Mouse (Mus musculus): Measurements from ENCODE around the gene Lin37. TPM values are rescaled to one million over a fixed set of nuclear protein-coding genes. Genes with fewer than 3 reads are reported as not detected.
A peak's percentile ranks its signal among the peaks of the same experiment; 100 is the strongest.

The Lin37 gene
- polyA plus RNA-seq, 1 experiment, result 71.9 TPM

DNA sequence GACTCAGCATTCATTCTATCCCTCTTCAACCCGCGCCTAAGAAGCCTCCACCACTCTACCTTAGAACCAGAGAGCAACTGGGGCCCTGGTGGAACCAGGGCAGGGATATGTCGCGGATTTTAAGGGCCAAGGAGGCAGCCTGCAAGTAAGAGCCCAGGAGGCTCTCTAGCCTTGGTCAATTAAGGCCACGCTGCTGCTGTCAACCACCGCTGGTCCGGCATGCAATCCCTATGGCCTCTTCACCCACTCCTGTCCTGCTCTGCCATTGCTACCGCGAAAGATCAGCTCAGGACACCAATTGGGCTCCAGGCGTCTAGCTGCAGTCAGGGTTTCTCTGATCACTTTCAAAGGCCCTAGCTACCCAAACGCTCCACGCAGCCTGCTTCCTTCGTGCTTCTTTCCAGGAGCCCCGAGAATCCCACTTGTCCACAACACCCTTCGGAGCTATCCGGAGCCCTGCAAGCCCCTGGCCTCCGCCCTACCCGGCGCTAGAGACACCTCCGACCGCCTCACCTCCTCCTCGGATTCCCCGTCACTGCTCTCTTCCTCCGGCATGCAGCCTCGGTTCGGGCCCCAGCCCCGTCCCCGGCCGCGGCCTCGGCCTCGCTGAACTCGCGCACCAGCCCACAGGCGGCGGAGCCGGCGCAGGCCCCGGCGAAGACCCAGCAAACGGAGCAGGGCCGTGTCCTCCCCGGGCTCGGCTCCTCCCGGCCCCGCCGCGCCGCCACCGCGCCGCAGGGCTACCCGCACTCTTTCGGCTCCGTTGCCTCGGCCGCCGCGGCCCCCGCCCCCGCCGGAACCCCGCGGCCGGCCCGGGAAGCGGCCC is 28.4 kb upstream of the Lin37 start:
- H3K4me3 ChIP-seq (ENCODE audit: insufficient read depth, low read length), result peak overlapping the region; percentile 96
- TF ChIP-seq CTCF (IDR thresholded peaks at IDR 0.05; ENCODE audit: extremely low read depth, insufficient read depth, low read length) (no peak), POLR2A (IDR thresholded peaks at IDR 0.05; ENCODE audit: extremely low read depth, insufficient read depth, low read length) (no peak)
- H3K27ac ChIP-seq (ENCODE audit: insufficient read depth, low read length), result peak overlapping the region; percentile 90
- H3K4me1 ChIP-seq (ENCODE audit: control insufficient read depth, insufficient read depth, low read length), result peaks cover 1% of the 10 kb centered on the region; the same call in 1 of the 2 replicates

GRCm38 (mm10) chr7:30586455-30587020 is 26.9 kb upstream of the Lin37 start:
- peaks cover 1% of the 10 kb centered on the region; the same call in 1 of the 2 replicates for H3K4me1 ChIP-seq (ENCODE audit: control insufficient read depth, insufficient read depth, low read length)
- no peak overlapping the region for H3K27ac ChIP-seq (ENCODE audit: insufficient read depth, low read length)
- peak overlapping the region; percentile 96; the same call in 1 of the 2 replicates for H3K4me3 ChIP-seq (ENCODE audit: insufficient read depth, low read length)
- TF ChIP-seq POLR2A (IDR thresholded peaks at IDR 0.05; ENCODE audit: extremely low read depth, insufficient read depth, low read length) (no peak), CTCF (IDR thresholded peaks at IDR 0.05; ENCODE audit: extremely low read depth, insufficient read depth, low read length) (no peak)

DNA sequence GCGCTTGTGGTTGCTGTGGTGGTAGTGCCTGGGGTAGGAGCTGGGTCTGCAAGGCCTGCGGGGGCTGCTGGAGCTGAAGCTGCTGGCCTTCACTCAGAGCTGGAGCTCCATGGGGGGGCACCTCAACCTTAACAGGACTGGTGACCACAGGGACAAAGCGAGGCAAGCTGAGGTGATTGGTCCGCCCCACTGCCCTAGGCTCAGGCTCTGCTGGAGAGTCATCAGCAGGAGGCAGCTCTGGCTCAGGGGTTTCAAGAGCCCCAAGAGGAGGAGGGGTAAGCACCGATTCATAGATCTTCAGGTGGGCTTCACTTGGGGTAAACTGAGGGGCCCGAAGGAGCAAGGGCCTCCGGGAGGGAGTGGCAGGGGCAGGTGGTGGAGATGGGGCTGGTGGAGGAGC is 25.5 kb upstream of the Lin37 start:
- Histone ChIP-seq H3K27ac (ENCODE audit: insufficient read depth, low read length) (no peak overlapping the region), H3K4me1 (ENCODE audit: control insufficient read depth, insufficient read depth, low read length) (peaks cover 1% of the 10 kb centered on the region; the same call in 1 of the 2 replicates), H3K4me3 (ENCODE audit: insufficient read depth, low read length) (no peak overlapping the region)
- TF ChIP-seq CTCF (IDR thresholded peaks at IDR 0.05; ENCODE audit: extremely low read depth, insufficient read depth, low read length) (no peak), POLR2A (IDR thresholded peaks at IDR 0.05; ENCODE audit: extremely low read depth, insufficient read depth, low read length) (no peak)

- no peak for TF ChIP-seq POLR2A (IDR thresholded peaks at IDR 0.05; ENCODE audit: extremely low read depth, insufficient read depth, low read length)
- TF ChIP-seq CTCF (IDR thresholded peaks at IDR 0.05; ENCODE audit: extremely low read depth, insufficient read depth, low read length), result no peak
- no peak overlapping the region for H3K27ac ChIP-seq (ENCODE audit: insufficient read depth, low read length)
- H3K4me1 ChIP-seq (ENCODE audit: control insufficient read depth, insufficient read depth, low read length), result peaks cover 1% of the 10 kb centered on the region; the same call in 1 of the 2 replicates
- no peak overlapping the region for H3K4me3 ChIP-seq (ENCODE audit: insufficient read depth, low read length)
Measured at GRCm38 (mm10) chr7:30584339-30584738, 24.7 kb upstream of the Lin37 start.

GRCm38 (mm10) chr7:30581547-30581946 is 21.9 kb upstream of the Lin37 start:
- TF ChIP-seq POLR2A (IDR thresholded peaks at IDR 0.05; ENCODE audit: extremely low read depth, insufficient read depth, low read length) (no peak), CTCF (IDR thresholded peaks at IDR 0.05; ENCODE audit: extremely low read depth, insufficient read depth, low read length) (no peak)
- no peak overlapping the region for H3K27ac ChIP-seq (ENCODE audit: insufficient read depth, low read length)
- H3K4me3 ChIP-seq (ENCODE audit: insufficient read depth, low read length), result no peak overlapping the region
- no peaks in the 10 kb centered on the region for H3K4me1 ChIP-seq (ENCODE audit: control insufficient read depth, insufficient read depth, low read length)

- H3K27ac ChIP-seq (ENCODE audit: insufficient read depth, low read length), result no peak overlapping the region
- H3K4me3 ChIP-seq (ENCODE audit: insufficient read depth, low read length), result no peak overlapping the region
- TF ChIP-seq CTCF (IDR thresholded peaks at IDR 0.05; ENCODE audit: extremely low read depth, insufficient read depth, low read length), result no peak
- no peaks in the 10 kb centered on the region for H3K4me1 ChIP-seq (ENCODE audit: control insufficient read depth, insufficient read depth, low read length)
Measured at GRCm38 (mm10) chr7:30579950-30580349, 20.3 kb upstream of the Lin37 start.

DNA sequence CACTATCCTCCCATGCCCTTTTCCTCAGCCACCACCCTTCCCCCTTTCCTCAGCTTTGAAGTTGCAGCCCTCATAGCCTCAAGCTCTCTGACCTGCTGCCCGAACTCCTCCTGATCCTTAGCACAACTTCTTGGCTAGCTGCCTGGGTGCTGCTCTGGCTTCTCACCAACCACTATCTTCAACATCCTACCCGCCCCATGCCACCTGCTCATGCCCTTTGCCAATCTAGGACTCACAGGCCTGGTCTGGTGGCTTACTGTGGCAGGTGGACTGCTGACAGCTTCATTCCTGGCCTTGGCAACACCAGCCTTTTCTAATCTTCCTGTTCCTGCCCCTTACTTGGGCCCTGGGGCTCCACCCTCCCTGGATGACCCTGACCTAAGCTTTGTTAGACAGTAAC is 13.3 kb upstream of the Lin37 start:
- Histone ChIP-seq H3K4me3 (ENCODE audit: insufficient read depth, low read length) (no peak overlapping the region), H3K27ac (ENCODE audit: insufficient read depth, low read length) (no peak overlapping the region), H3K4me1 (ENCODE audit: control insufficient read depth, insufficient read depth, low read length) (no peaks in the 10 kb centered on the region)
- TF ChIP-seq CTCF (IDR thresholded peaks at IDR 0.05; ENCODE audit: extremely low read depth, insufficient read depth, low read length), result no peak

DNA sequence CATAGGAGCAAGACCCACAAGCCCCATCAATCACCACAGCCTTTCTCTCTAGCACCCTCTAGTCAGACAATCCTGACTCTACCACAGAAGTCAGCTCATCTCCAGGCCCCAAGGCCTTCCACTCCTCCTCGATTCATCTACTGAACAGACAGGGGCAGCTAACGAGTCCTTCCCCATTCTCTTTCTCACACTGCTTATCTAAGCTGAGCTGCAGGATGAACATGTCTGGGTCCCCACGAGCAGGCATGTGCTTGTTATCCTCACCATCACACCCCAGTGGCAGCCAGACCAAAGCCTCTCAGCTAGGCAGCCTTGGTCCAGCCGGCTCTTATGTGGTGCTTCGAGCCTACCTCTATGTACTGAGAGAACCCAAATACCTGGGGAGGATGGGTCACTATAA is 12.8 kb upstream of the Lin37 start:
- TF ChIP-seq POLR2A (IDR thresholded peaks at IDR 0.05; ENCODE audit: extremely low read depth, insufficient read depth, low read length) (no peak), CTCF (IDR thresholded peaks at IDR 0.05; ENCODE audit: extremely low read depth, insufficient read depth, low read length) (no peak)
- Histone ChIP-seq H3K4me1 (ENCODE audit: control insufficient read depth, insufficient read depth, low read length) (no peaks in the 10 kb centered on the region), H3K4me3 (ENCODE audit: insufficient read depth, low read length) (no peak overlapping the region), H3K27ac (ENCODE audit: insufficient read depth, low read length) (no peak overlapping the region)

GRCm38 (mm10) chr7:30567555-30567954 is 7.9 kb upstream of the Lin37 start:
- TF ChIP-seq POLR2A (IDR thresholded peaks at IDR 0.05; ENCODE audit: extremely low read depth, insufficient read depth, low read length), result no peak
- TF ChIP-seq CTCF (IDR thresholded peaks at IDR 0.05; ENCODE audit: extremely low read depth, insufficient read depth, low read length), result no peak
- Histone ChIP-seq H3K4me1 (ENCODE audit: control insufficient read depth, insufficient read depth, low read length) (peaks cover 3% of the 10 kb centered on the region; the same call in 1 of the 2 replicates), H3K4me3 (ENCODE audit: insufficient read depth, low read length) (no peak overlapping the region), H3K27ac (ENCODE audit: insufficient read depth, low read length) (no peak overlapping the region)

DNA sequence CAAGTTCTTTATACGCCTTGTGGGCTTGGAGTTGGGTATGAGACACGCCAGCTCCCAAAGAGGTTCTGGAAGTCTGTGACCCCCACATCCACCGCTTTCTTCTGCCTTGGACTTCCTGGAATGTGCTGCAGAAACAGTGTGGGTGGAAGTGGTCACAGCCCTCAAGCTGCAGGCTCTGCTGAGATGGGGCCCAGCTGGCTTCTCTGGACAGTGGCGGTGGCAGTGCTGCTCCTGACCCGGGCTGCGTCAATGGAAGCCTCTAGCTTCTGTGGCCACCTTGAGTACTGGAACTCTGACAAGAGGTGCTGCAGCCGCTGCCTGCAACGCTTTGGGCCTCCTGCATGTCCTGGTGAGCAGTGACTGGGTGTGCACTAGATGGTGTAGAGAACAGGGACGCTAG is 6.4 kb upstream of the Lin37 start:
- Histone ChIP-seq H3K4me1 (ENCODE audit: control insufficient read depth, insufficient read depth, low read length) (peaks cover 3% of the 10 kb centered on the region; the same call in 1 of the 2 replicates), H3K4me3 (ENCODE audit: insufficient read depth, low read length) (no peak overlapping the region), H3K27ac (ENCODE audit: insufficient read depth, low read length) (no peak overlapping the region)
- no peak for TF ChIP-seq POLR2A (IDR thresholded peaks at IDR 0.05; ENCODE audit: extremely low read depth, insufficient read depth, low read length)
- no peak for TF ChIP-seq CTCF (IDR thresholded peaks at IDR 0.05; ENCODE audit: extremely low read depth, insufficient read depth, low read length)
